Mouse (Mus musculus) liver, embryonic 16.5 days (tissue): ENCODE measurements around the gene Adk. TPM values are rescaled to one million over a fixed set of nuclear protein-coding genes. Genes with fewer than 3 reads are reported as not detected.

Experiments used
- ATAC-seq: fragments of 200-750 bp; cut with Nextera tagmentation; 2 replicates; pipeline ENCODE4 v1.8.0; 2017; ENCODE audit warnings: low read depth, mild to moderate bottlenecking, moderate number of reproducible peaks, moderate library complexity
- H3K27ac ChIP-seq: fragments of 300-500 bp; sonication (generic); 2 replicates; pipeline ENCODE4 v1.5.1; 2014; ENCODE audit warnings: mild to moderate bottlenecking, low read length
- H3K27me3 ChIP-seq: fragments of 300-500 bp; sonication (generic); 2 replicates; pipeline ENCODE4 v1.6.1; 2014; ENCODE audit warnings: low read depth, low read length, mixed read lengths; ENCODE audit not compliant: control insufficient read depth, insufficient read depth
- H3K36me3 ChIP-seq: fragments of 300-500 bp; sonication (generic); 2 replicates; pipeline ENCODE4 v1.6.1; 2014; ENCODE audit warnings: mild to moderate bottlenecking; ENCODE audit not compliant: control insufficient read depth, insufficient read depth
- H3K4me1 ChIP-seq: fragments of 300-500 bp; sonication (generic); 2 replicates; pipeline ENCODE4 v1.6.1; 2014; ENCODE audit warnings: low read depth, low read length, mixed read lengths; ENCODE audit not compliant: control insufficient read depth
- H3K4me2 ChIP-seq: fragments of 300-500 bp; sonication (generic); 2 replicates; pipeline ENCODE4 v1.6.1; 2014; ENCODE audit warnings: low read depth, low read length, mixed read lengths
- H3K4me3 ChIP-seq: fragments of 300-500 bp; sonication (generic); 2 replicates; pipeline ENCODE4 v1.5.1; 2014; ENCODE audit warnings: low read depth, mild to moderate bottlenecking, low read length
- H3K9ac ChIP-seq: fragments of 300-500 bp; sonication (generic); 2 replicates; pipeline ENCODE4 v1.6.1; 2014; ENCODE audit warnings: low read depth, low read length
- H3K9me3 ChIP-seq: fragments of 300-500 bp; sonication (generic); replicated peaks from 2 replicates; pipeline ENCODE4 v1.6.1; 2016; ENCODE audit warnings: low read length; ENCODE audit not compliant: control insufficient read depth
- WGBS: fragments of 180-500 bp; shearing (Covaris S2); extraction: QIAGEN DNeasy Blood & Tissue Kit; methylation state at CpG from one replicate; pipeline ENCODE4 v1.1.7; 2014; ENCODE audit not compliant: insufficient replicate concordance; 5-methylcytosine and 5-hydroxymethylcytosine counted together
- polyA plus RNA-seq: library from polyadenylated mRNA; unstranded; fragments of >200 nt; fragmentation: Nextera tagmentation; extraction: Ambion mirVana; gene quantifications from 2 replicates; pipeline ENCODE4 v1.2.1, GENCODE M21; 2015

Adk gene
- polyA plus RNA-seq, 1 experiment from 2014 or later, result 224 TPM

GRCm38 (mm10) chr14:21268229-21268628, 215.9 kb downstream of the Adk start:
- Histone ChIP-seq H3K36me3 (no peaks in the 10 kb centered on the region), H3K4me1 (no peaks in the 10 kb centered on the region), H3K9me3 (no peaks in the 10 kb centered on the region), H3K4me2 (no peak overlapping the region), H3K27ac (no peak overlapping the region), H3K9ac (no peak overlapping the region), H3K27me3 (no peaks in the 10 kb centered on the region), H3K4me3 (no peak overlapping the region)
- ATAC-seq, result peak; percentile 35; the same call in 1 of the 2 replicates
- 76% methylated on average over 8 of the region's 8 CpGs for WGBS

DNA sequence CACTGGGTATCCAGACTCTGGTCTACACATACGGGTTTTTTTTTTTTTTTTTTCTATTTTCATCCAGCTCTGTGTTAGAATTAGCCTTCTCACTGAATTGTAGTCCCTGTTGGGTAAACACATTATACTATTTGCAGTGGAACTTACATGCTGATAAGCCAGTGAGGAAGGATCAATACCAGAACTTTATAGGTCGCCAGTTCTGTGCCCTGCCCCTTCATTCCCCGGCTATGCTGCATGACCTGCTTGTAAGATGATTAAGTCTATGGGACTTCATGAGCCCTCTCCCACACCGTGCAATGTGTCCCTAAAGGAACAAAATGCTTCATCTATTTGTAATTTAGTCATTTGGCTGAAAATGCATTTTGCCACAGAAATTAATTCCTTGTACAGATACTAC, 219.1 kb downstream of the Adk start:
- Histone ChIP-seq H3K4me3 (no peak overlapping the region), H3K9me3 (no peaks in the 10 kb centered on the region), H3K4me1 (no peaks in the 10 kb centered on the region), H3K27ac (no peak overlapping the region), H3K36me3 (no peaks in the 10 kb centered on the region), H3K4me2 (no peak overlapping the region), H3K27me3 (no peaks in the 10 kb centered on the region), H3K9ac (no peak overlapping the region)
- 60% methylated on average over 4 of the region's 4 CpGs for WGBS
- peak; percentile 37; the same call in 1 of the 2 replicates for ATAC-seq

DNA sequence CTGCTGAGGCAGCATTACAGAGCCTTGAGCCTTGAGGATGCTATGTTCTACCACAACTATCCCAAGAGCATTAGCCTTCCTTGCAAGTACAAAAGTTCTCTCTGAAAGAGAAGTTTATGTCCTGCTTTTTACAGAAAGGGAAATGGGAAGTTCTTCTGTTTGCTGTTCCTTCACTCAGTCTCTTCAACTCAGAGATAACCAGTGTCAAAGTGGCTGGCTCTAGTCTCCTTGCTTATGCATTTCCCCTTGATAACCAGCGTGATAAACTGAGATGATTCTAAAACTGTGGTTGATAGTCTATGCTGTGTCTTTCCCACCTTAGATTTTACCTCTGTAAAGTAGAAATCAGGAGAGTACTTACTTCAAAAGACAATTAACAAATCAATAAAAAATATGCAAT, 223.4 kb downstream of the Adk start:
- H3K4me3 ChIP-seq, result no peak overlapping the region
- no peaks in the 10 kb centered on the region; the same call in 1 of the 2 replicates for H3K4me1 ChIP-seq
- no peak overlapping the region for H3K4me2 ChIP-seq
- H3K36me3 ChIP-seq, result no peaks in the 10 kb centered on the region
- no peak overlapping the region for H3K9ac ChIP-seq
- H3K27me3 ChIP-seq, result no peaks in the 10 kb centered on the region
- ATAC-seq, result no peak
- no peak overlapping the region for H3K27ac ChIP-seq
- no peaks in the 10 kb centered on the region for H3K9me3 ChIP-seq
- 13% methylated on average over 1 of the region's 1 CpGs for WGBS

DNA sequence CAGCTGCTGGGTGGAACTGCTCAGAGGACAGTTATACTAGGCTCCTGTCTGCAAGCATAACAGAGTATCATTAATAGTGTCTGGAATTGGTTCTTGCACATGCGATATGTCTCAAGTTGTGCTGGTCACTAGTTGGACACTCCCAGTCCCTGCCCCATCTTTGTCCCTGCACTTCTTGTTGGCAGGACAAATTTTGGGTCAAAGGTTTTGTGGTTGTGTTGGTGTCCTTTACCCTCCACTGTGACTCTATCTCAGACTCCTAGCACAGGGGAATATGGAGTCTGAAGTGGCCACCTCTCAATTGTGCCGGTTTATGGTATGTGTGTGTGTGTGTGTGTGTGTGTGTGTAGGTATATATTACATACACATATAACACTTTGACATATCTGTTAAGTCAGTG, 225.9 kb downstream of the Adk start:
- H3K9ac ChIP-seq, result no peak overlapping the region
- no peaks in the 10 kb centered on the region for H3K36me3 ChIP-seq
- no peaks in the 10 kb centered on the region; the same call in 1 of the 2 replicates for H3K4me1 ChIP-seq
- no peak overlapping the region for H3K4me3 ChIP-seq
- no peaks in the 10 kb centered on the region for H3K9me3 ChIP-seq
- H3K27me3 ChIP-seq, result no peaks in the 10 kb centered on the region
- no peak overlapping the region for H3K27ac ChIP-seq
- WGBS, result 90% methylated on average over 2 of the region's 2 CpGs
- no peak overlapping the region for H3K4me2 ChIP-seq
- ATAC-seq, result peak; percentile 37; the same call in 1 of the 2 replicates

DNA sequence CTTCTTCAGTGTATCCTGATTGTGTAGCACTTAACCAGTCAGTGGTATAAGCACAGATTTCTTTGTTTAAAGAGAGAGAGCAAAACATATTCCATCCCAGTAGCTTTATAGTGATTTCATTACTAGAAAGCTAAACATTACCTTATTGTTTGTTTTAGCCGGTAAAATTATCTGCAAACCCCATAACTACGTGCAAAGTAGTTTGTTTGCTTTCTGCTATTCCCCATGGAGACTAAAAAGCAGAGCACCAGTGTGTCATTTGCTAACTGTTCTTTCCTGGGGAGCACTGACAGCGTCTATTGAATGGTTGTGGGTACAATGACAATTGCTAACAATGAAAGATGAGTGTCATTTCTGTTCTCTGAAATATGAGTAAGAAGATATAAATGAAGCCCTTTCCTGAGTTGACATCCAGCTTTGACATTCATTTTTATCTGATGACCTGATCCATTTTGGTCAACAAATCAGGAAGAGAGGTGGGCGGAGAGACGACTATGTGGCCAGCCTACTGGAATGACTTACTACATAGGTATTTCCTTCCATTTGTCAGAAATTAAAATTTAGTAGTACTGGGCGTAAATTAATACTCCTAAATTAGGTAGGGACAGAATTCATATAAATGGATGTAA, 226.6 kb downstream of the Adk start:
- no peaks in the 10 kb centered on the region for H3K27me3 ChIP-seq
- no peak overlapping the region for H3K4me2 ChIP-seq
- H3K36me3 ChIP-seq, result no peaks in the 10 kb centered on the region
- 0 out of 2 replicates have a peak, but pooled peaks have one; percentile 41 for ATAC-seq
- H3K9ac ChIP-seq, result no peak overlapping the region
- no peaks in the 10 kb centered on the region; the same call in 1 of the 2 replicates for H3K4me1 ChIP-seq
- 58% methylated on average over 6 of the region's 6 CpGs for WGBS
- no peak overlapping the region for H3K27ac ChIP-seq
- H3K9me3 ChIP-seq, result no peaks in the 10 kb centered on the region
- H3K4me3 ChIP-seq, result no peak overlapping the region

GRCm38 (mm10) chr14:21280451-21280850, 228.1 kb downstream of the Adk start:
- Histone ChIP-seq H3K36me3 (no peaks in the 10 kb centered on the region), H3K9me3 (no peaks in the 10 kb centered on the region), H3K4me2 (no peak overlapping the region), H3K27me3 (no peaks in the 10 kb centered on the region), H3K27ac (no peak overlapping the region), H3K9ac (no peak overlapping the region), H3K4me3 (no peak overlapping the region), H3K4me1 (no peaks in the 10 kb centered on the region; the same call in 1 of the 2 replicates)
- no peak for ATAC-seq
- 24% methylated on average over 3 of the region's 3 CpGs for whole genome bisulfite sequencing

DNA sequence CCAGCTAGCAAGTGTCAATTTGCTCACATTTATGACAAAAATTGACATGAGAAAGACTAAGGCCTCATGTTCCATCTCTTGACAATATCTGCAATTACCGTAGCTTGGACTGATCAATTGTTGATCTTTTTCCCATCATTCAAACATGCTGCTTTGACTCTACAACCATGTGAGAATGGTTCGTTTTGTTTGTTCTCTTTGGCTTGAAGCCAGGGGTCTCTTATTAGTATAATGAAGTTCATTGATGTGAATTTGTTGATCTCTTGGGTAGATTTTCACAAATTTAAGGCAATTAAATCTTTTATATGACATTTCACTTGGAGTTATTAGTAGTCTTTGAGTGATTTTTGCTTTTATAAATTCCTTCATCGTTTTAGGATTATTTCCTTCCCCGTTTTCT, 229.1 kb downstream of the Adk start:
- H3K9ac ChIP-seq, result no peak overlapping the region
- no peak overlapping the region for H3K27ac ChIP-seq
- no peaks in the 10 kb centered on the region for H3K27me3 ChIP-seq
- no peak for ATAC-seq
- no peaks in the 10 kb centered on the region; the same call in 1 of the 2 replicates for H3K4me1 ChIP-seq
- H3K36me3 ChIP-seq, result no peaks in the 10 kb centered on the region
- no peak overlapping the region for H3K4me3 ChIP-seq
- 69% methylated on average over 4 of the region's 4 CpGs for WGBS
- H3K4me2 ChIP-seq, result no peak overlapping the region
- H3K9me3 ChIP-seq, result no peaks in the 10 kb centered on the region

GRCm38 (mm10) chr14:21284116-21284515, 231.7 kb downstream of the Adk start:
- no peaks in the 10 kb centered on the region for H3K4me1 ChIP-seq
- 66% methylated on average over 7 of the region's 7 CpGs for WGBS
- H3K4me2 ChIP-seq, result no peak overlapping the region
- H3K36me3 ChIP-seq, result no peaks in the 10 kb centered on the region
- H3K4me3 ChIP-seq, result no peak overlapping the region
- no peaks in the 10 kb centered on the region for H3K27me3 ChIP-seq
- no peak for ATAC-seq
- H3K27ac ChIP-seq, result no peak overlapping the region
- no peak overlapping the region for H3K9ac ChIP-seq
- no peaks in the 10 kb centered on the region for H3K9me3 ChIP-seq

DNA sequence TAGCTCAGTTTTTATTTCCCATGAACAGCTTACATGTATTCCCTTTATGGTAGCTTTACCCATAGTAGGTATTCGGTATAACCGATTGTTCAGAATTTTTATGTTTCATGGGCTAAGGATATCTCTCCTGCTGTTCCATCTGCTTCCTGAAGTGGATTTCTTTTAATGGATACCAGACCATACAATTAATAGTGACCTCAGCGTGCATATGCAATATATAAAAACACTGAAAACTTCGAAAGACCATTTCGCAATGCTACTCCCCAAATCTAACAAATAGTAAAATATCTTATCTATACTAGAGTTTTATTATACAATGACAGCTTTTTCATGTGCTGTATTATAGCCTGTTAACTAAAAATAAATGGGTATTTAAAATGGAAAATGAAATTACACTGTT, 232.5 kb downstream of the Adk start:
- no peaks in the 10 kb centered on the region for H3K27me3 ChIP-seq
- H3K4me2 ChIP-seq, result no peak overlapping the region
- H3K27ac ChIP-seq, result no peak overlapping the region
- no peak overlapping the region for H3K4me3 ChIP-seq
- H3K9ac ChIP-seq, result no peak overlapping the region
- H3K36me3 ChIP-seq, result no peaks in the 10 kb centered on the region
- H3K9me3 ChIP-seq, result no peaks in the 10 kb centered on the region
- no peak for ATAC-seq
- 89% methylated on average over 5 of the region's 5 CpGs for WGBS
- no peaks in the 10 kb centered on the region for H3K4me1 ChIP-seq
